Mouse (Mus musculus): ENCODE measurements at regions not wholly inside any gene's neighbourhood (a gene's known extent, or its start where the extent isn't known, plus 50 kb on each side); places are given as distances from the start of the nearest gene placed in this dataset.
A peak's percentile ranks its signal among the peaks of the same experiment; 100 is the strongest.
"Not testable (repeated sequence)": the region's sequence is repeated elsewhere in the genome, so short reads cannot be mapped to it uniquely, and the experiment has no call there.

- DNase-seq (ENCODE audit: low read depth, low spot score), result no peak
Measured at GRCm38 (mm10) chr14:120755389-120755788, 155.6 kb upstream of the Ipo5 start.

GRCm38 (mm10) chr14:120758200-120758830 lies 152.7 kb upstream of the Ipo5 start:
- DNase-seq (ENCODE audit: low read depth, low spot score), result no peak

- DNase-seq (ENCODE audit: low read depth, low spot score), result no peak
Measured at GRCm38 (mm10) chr14:120762168-120762567, 148.9 kb upstream of the Ipo5 start.

GRCm38 (mm10) chr14:120762733-120763132 lies 148.3 kb upstream of the Ipo5 start:
- DNase-seq (ENCODE audit: low read depth, low spot score), result no peak

- DNase-seq (ENCODE audit: low read depth, low spot score), result no peak
Measured at GRCm38 (mm10) chr14:120763796-120764195, 147.2 kb upstream of the Ipo5 start.

- DNase-seq (ENCODE audit: low read depth, low spot score), result no peak
Measured at GRCm38 (mm10) chr14:120764386-120764785, 146.6 kb upstream of the Ipo5 start.

- DNase-seq (ENCODE audit: low read depth, low spot score), result no peak
Measured at GRCm38 (mm10) chr14:120766451-120766850, 144.6 kb upstream of the Ipo5 start.

GRCm38 (mm10) chr14:120770579-120770978 lies 140.4 kb upstream of the Ipo5 start:
- DNase-seq (ENCODE audit: low read depth, low spot score), result no peak

GRCm38 (mm10) chr14:120773001-120773400 lies 138.0 kb upstream of the Ipo5 start:
- not testable (repeated sequence) for DNase-seq (ENCODE audit: low read depth, low spot score)

- no peak for DNase-seq (ENCODE audit: low read depth, low spot score)
Measured at GRCm38 (mm10) chr14:120791828-120792554, 119.0 kb upstream of the Ipo5 start.

- DNase-seq (ENCODE audit: low read depth, low spot score), result no peak
Measured at GRCm38 (mm10) chr14:120797916-120798490, 113.0 kb upstream of the Ipo5 start.

- DNase-seq (ENCODE audit: low read depth, low spot score), result no peak
Measured at GRCm38 (mm10) chr14:120803191-120803590, 107.8 kb upstream of the Ipo5 start.

GRCm38 (mm10) chr14:120803739-120804138 lies 107.3 kb upstream of the Ipo5 start:
- DNase-seq (ENCODE audit: low read depth, low spot score), result peak; percentile 4

GRCm38 (mm10) chr14:120804183-120804848 lies 106.7 kb upstream of the Ipo5 start:
- DNase-seq (ENCODE audit: low read depth, low spot score), result no peak

GRCm38 (mm10) chr14:120805137-120805536 lies 105.9 kb upstream of the Ipo5 start:
- DNase-seq (ENCODE audit: low read depth, low spot score), result no peak

- DNase-seq (ENCODE audit: low read depth, low spot score), result not testable (repeated sequence)
Measured at GRCm38 (mm10) chr14:120805816-120806552, 105.0 kb upstream of the Ipo5 start.

- no peak for DNase-seq (ENCODE audit: low read depth, low spot score)
Measured at GRCm38 (mm10) chr14:120806553-120806893, 104.5 kb upstream of the Ipo5 start.

GRCm38 (mm10) chr14:120809321-120809720 lies 101.7 kb upstream of the Ipo5 start:
- DNase-seq (ENCODE audit: low read depth, low spot score), result no peak

GRCm38 (mm10) chr14:120813938-120814337 lies 97.1 kb upstream of the Ipo5 start:
- DNase-seq (ENCODE audit: low read depth, low spot score), result no peak

GRCm38 (mm10) chr14:120815126-120815525 lies 95.9 kb upstream of the Ipo5 start:
- not testable (repeated sequence) for DNase-seq (ENCODE audit: low read depth, low spot score)

- no peak for DNase-seq (ENCODE audit: low read depth, low spot score)
Measured at GRCm38 (mm10) chr14:120816529-120816928, 94.5 kb upstream of the Ipo5 start.

- DNase-seq (ENCODE audit: low read depth, low spot score), result no peak
Measured at GRCm38 (mm10) chr14:120826187-120826586, 84.8 kb upstream of the Ipo5 start.

Data from embryo, embryonic 11.5 days (tissue).